Mouse (Mus musculus) kidney, embryonic 15.5 days (tissue): Measurements from ENCODE around the gene Cst10. TPM values are rescaled to one million over a fixed set of nuclear protein-coding genes. Genes with fewer than 3 reads are reported as not detected.
A peak's percentile ranks its signal among the peaks of the same experiment; 100 is the strongest.

ENCODE experiments used
- ATAC-seq: fragments of 200-750 bp; cut with Nextera tagmentation; replicated peaks from 2 replicates; pipeline ENCODE4 v1.8.0; 2017; ENCODE audit warnings: moderate TSS enrichment; ENCODE audit not compliant: low FRiP score
- H3K27ac ChIP-seq: fragments of 300-500 bp; sonication (generic); 2 replicates; pipeline ENCODE4 v1.5.1; 2015; ENCODE audit warnings: mild to moderate bottlenecking, inconsistent platforms
- H3K27me3 ChIP-seq: fragments of 300-500 bp; sonication (generic); 2 replicates; pipeline ENCODE4 v1.6.1; 2015; ENCODE audit warnings: inconsistent platforms
- H3K36me3 ChIP-seq: fragments of 300-500 bp; sonication (generic); 2 replicates; pipeline ENCODE4 v1.6.1; 2015; ENCODE audit warnings: inconsistent platforms
- H3K4me1 ChIP-seq: fragments of 300-500 bp; sonication (generic); 2 replicates; pipeline ENCODE4 v1.6.1; 2015; ENCODE audit warnings: inconsistent platforms
- H3K4me2 ChIP-seq: fragments of 300-500 bp; sonication (generic); 2 replicates; pipeline ENCODE4 v1.6.1; 2015; ENCODE audit warnings: moderate library complexity, mild to moderate bottlenecking, inconsistent platforms
- H3K4me3 ChIP-seq: fragments of 300-500 bp; sonication (generic); replicated peaks from 2 replicates; pipeline ENCODE4 v1.5.1; 2015; ENCODE audit warnings: mild to moderate bottlenecking, inconsistent platforms
- H3K9ac ChIP-seq: fragments of 300-500 bp; sonication (generic); 2 replicates; pipeline ENCODE4 v1.6.1; 2015; ENCODE audit warnings: mild to moderate bottlenecking, inconsistent platforms
- H3K9me3 ChIP-seq: fragments of 300-500 bp; sonication (generic); replicated peaks from 2 replicates; pipeline ENCODE4 v1.6.1; 2016; ENCODE audit warnings: inconsistent platforms
- WGBS: fragments of 180-500 bp; shearing (Covaris S2); methylation state at CpG from one replicate; pipeline ENCODE4 v1.1.7; 2015; ENCODE audit warnings: mixed read lengths; 5-methylcytosine and 5-hydroxymethylcytosine counted together
- polyA plus RNA-seq: library from polyadenylated mRNA; unstranded; fragments of >200 nt; fragmentation: Nextera tagmentation; extraction: Ambion mirVana; gene quantifications from 2 replicates; pipeline ENCODE4 v1.2.1, GENCODE M21; 2015

Gene Cst10
- polyA plus RNA-seq: not detected in 2 replicates

DNA sequence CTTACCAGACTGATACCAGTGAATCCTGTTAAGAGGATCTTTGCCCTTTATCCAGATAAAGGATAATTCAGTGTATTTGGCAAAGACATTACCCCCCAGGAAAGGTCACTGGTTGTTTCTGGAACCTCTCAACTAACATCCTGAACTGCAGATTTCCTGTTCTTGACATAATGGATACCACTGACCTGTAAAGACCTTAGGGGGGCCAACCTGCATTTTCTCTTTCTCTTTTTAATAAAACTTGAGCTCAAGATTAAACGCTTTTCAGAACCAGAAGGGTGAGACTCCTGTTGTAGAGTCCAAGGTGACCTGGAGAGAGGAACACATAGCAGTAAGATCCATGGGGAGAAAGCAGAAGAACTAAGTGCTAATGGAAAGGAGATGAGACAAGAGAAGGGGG is at the start of gene Cst10:
TSS of gene Cst10 (plus strand) at position 301 of the 400 bp plus-strand sequence.
- no peaks in the 10 kb centered on the region for H3K4me1 ChIP-seq
- 71% methylated on average over 1 of the region's 1 CpGs for WGBS
- ATAC-seq: no peak
- no peak within 1 kb of the TSS for H3K9ac ChIP-seq
- no peak within 1 kb of the TSS for H3K27ac ChIP-seq
- H3K27me3 ChIP-seq: no peaks in the 10 kb centered on the region
- no peak within 1 kb of the TSS for H3K4me3 ChIP-seq
- H3K36me3 ChIP-seq: no peaks in the 10 kb centered on the region
- H3K4me2 ChIP-seq: no peak within 1 kb of the TSS
- no peaks in the 10 kb centered on the region for H3K9me3 ChIP-seq

DNA sequence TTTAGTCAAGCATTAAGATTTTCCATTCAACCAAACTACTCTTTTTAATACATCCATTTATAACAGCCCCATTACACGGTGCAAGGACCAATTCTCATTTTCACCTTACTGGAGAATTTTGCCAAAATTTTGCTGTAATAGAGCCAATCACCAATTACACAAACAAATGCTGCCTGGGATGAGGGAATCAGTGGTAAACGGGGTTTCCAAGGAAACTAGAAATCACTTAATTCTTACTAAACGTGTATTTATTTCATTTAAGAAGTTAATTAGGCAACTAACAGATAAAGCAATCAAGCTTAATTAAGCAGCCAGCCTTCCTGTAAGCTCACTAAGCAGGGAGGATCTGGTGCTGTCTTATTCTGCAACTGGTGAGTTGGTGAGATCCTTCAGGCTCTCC is 11.9 kb upstream of the Cst10 start:
- Histone ChIP-seq H3K27ac (no peak overlapping the region), H3K9ac (no peak overlapping the region), H3K9me3 (no peaks in the 10 kb centered on the region), H3K4me2 (no peak overlapping the region), H3K27me3 (no peaks in the 10 kb centered on the region), H3K4me3 (no peak overlapping the region), H3K36me3 (no peaks in the 10 kb centered on the region), H3K4me1 (no peaks in the 10 kb centered on the region)
- WGBS: 56% methylated on average over 3 of the region's 3 CpGs
- no peak for ATAC-seq

DNA sequence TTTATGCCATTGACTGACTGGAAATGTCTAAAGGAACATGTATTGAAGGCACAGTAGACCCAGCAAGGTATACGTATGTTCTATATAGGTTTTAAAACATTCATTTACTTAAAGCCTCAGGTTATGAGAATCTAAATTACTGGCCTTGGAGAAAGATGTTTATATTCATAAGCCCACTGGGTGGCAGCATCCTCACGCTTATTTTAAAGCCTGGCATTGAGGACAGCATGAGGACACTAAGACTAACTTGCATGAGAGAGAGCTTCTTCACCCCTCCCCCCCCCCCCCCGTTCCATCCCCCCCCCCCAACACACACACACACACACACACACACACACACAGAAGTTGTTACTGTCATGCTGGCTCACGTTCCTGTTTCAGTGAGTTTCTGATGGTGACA is 17.7 kb downstream of the Cst10 start:
- no peak overlapping the region for H3K4me3 ChIP-seq
- H3K4me2 ChIP-seq: no peak overlapping the region
- H3K36me3 ChIP-seq: no peaks in the 10 kb centered on the region
- ATAC-seq: 0 out of 2 replicates have a peak, but pooled peaks have one; percentile 33
- H3K4me1 ChIP-seq: no peaks in the 10 kb centered on the region
- 41% methylated on average over 3 of the region's 4 CpGs for WGBS
- no peaks in the 10 kb centered on the region for H3K9me3 ChIP-seq
- H3K9ac ChIP-seq: no peak overlapping the region
- no peaks in the 10 kb centered on the region for H3K27me3 ChIP-seq
- no peak overlapping the region for H3K27ac ChIP-seq
